Mouse (Mus musculus) C2C12 (cell line): ENCODE results near the gene Adnp.
A peak's percentile ranks its signal among the peaks of the same experiment; 100 is the strongest.

Experiments used
- CEBPB ChIP-seq: IDR thresholded peaks from one replicate; pipeline ENCODE4 v1.6.1; 2011; ENCODE audit warnings: low read depth, mild to moderate bottlenecking, control low read depth, moderate library complexity
- CTCF ChIP-seq: IDR thresholded peaks from one replicate; pipeline ENCODE4 v1.5.1; 2011; ENCODE audit not compliant: control insufficient read depth, insufficient read depth, insufficient read length
- FOSL1 ChIP-seq: IDR thresholded peaks from one replicate; pipeline ENCODE4 v1.8.0; 2011; ENCODE audit warnings: mild to moderate bottlenecking, low read length; ENCODE audit not compliant: poor library complexity, insufficient read depth, severe bottlenecking
- MAX ChIP-seq: IDR thresholded peaks from one replicate; pipeline ENCODE4 v1.6.1; 2011; ENCODE audit warnings: mild to moderate bottlenecking, control low read depth
- MYOD1 ChIP-seq: IDR thresholded peaks from one replicate; pipeline ENCODE4 v1.6.1; 2011; ENCODE audit warnings: low read depth; ENCODE audit not compliant: control insufficient read depth, insufficient read length
- MYOG ChIP-seq: IDR thresholded peaks from one replicate; pipeline ENCODE4 v1.6.1; 2011; ENCODE audit not compliant: control insufficient read depth, insufficient read length; ENCODE audit errors: extremely low read depth
- USF1 ChIP-seq: IDR thresholded peaks from one replicate; pipeline ENCODE4 v1.6.1; 2011; ENCODE audit warnings: low read depth, mild to moderate bottlenecking, control low read depth, moderate library complexity

- TF ChIP-seq USF1 (peak; percentile 57), CTCF (no peak), MAX (no peak), CEBPB (no peak), MYOG (no peak), FOSL1 (no peak), MYOD1 (no peak)
Observed at GRCm38 (mm10) chr2:168166750-168167460, 40.0 kb downstream of the Adnp start.
